Mouse (Mus musculus) midbrain, embryonic 16.5 days (tissue): ENCODE data around the gene Ccndbp1. TPM values are rescaled to one million over a fixed set of nuclear protein-coding genes. Genes with fewer than 3 reads are reported as not detected.
"Not testable (repeated sequence)": the region's sequence is repeated elsewhere in the genome, so short reads cannot be mapped to it uniquely, and the experiment has no call there.

Experiments used
- ATAC-seq: fragments of 200-750 bp; cut with Nextera tagmentation; 2 replicates; pipeline ENCODE4 v1.8.0; 2017; ENCODE audit warnings: moderate TSS enrichment
- H3K27ac ChIP-seq: fragments of 300-500 bp; sonication (generic); 2 replicates; pipeline ENCODE4 v1.5.1; 2014; ENCODE audit warnings: mild to moderate bottlenecking, low read length, mixed read lengths
- H3K27me3 ChIP-seq: fragments of 300-500 bp; sonication (generic); 2 replicates; pipeline ENCODE4 v1.6.1; 2014; ENCODE audit warnings: low read depth, low read length, mixed read lengths; ENCODE audit not compliant: control insufficient read depth, insufficient read depth
- H3K36me3 ChIP-seq: fragments of 300-500 bp; sonication (generic); 2 replicates; pipeline ENCODE4 v1.6.1; 2014; ENCODE audit warnings: mild to moderate bottlenecking, low read length, moderate library complexity, mixed read lengths; ENCODE audit not compliant: control insufficient read depth, insufficient read depth
- H3K4me1 ChIP-seq: fragments of 300-500 bp; sonication (generic); 2 replicates; pipeline ENCODE4 v1.6.1; 2014; ENCODE audit warnings: mild to moderate bottlenecking, low read length, mixed read lengths; ENCODE audit not compliant: control insufficient read depth, insufficient read depth
- H3K4me2 ChIP-seq: fragments of 300-500 bp; sonication (generic); 2 replicates; pipeline ENCODE4 v1.6.1; 2014; ENCODE audit warnings: mild to moderate bottlenecking, low read length, mixed read lengths
- H3K4me3 ChIP-seq: fragments of 300-500 bp; sonication (generic); 2 replicates; pipeline ENCODE4 v1.5.1; 2014; ENCODE audit warnings: low read depth, mild to moderate bottlenecking, low read length, moderate library complexity, mixed read lengths
- H3K9ac ChIP-seq: fragments of 300-500 bp; sonication (generic); 2 replicates; pipeline ENCODE4 v1.6.1; 2014; ENCODE audit warnings: low read depth, low read length, mixed read lengths
- H3K9me3 ChIP-seq: fragments of 300-500 bp; sonication (generic); replicated peaks from 2 replicates; pipeline ENCODE4 v1.6.1; 2014; ENCODE audit warnings: mild to moderate bottlenecking, low read length, mixed read lengths; ENCODE audit not compliant: control insufficient read depth, poor library complexity, severe bottlenecking
- WGBS: fragments of 180-500 bp; shearing (Covaris S2); extraction: QIAGEN DNeasy Blood & Tissue Kit; methylation state at CpG from one replicate; pipeline ENCODE4 v1.1.7; 2014; 5-methylcytosine and 5-hydroxymethylcytosine counted together
- polyA plus RNA-seq: library from polyadenylated mRNA; unstranded; fragments of >200 nt; fragmentation: Nextera tagmentation; extraction: Ambion mirVana; gene quantifications from 2 replicates; pipeline ENCODE4 v1.2.1, GENCODE M21; 2015

The Ccndbp1 gene
- polyA plus RNA-seq, 1 experiment from 2014 or later: 83.2 TPM

DNA sequence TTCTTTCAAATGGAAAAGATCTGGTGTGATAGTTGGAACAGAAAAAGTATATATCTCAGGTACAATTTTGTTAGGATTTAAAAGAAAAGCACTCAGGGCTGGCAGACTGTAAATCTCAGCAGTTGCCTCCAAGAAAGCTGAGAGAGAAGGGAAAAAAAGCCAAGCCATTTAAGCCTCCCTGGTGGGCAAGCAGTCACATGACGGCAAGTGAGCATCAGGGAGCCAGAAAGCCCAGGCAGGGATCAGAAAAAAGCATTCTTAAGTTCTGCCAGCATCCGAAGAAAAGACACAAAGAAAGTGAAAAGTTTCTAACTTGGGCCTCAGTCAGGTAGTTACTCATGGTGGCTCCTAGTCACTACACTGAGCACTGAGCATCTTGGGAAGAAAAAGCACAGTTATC is 24.6 kb upstream of the Ccndbp1 start:
- no peak for ATAC-seq
- no peak overlapping the region for H3K4me3 ChIP-seq
- 8% methylated on average over 2 of the region's 2 CpGs for WGBS
- H3K4me1 ChIP-seq: no peaks in the 10 kb centered on the region
- no peak overlapping the region for H3K4me2 ChIP-seq
- H3K27ac ChIP-seq: no peak overlapping the region
- H3K27me3 ChIP-seq: no peaks in the 10 kb centered on the region
- H3K9me3 ChIP-seq: no peaks in the 10 kb centered on the region
- H3K9ac ChIP-seq: no peak overlapping the region
- H3K36me3 ChIP-seq: 0 out of 2 replicates have a peak, but pooled peaks cover 6% of the 10 kb centered on the region

DNA sequence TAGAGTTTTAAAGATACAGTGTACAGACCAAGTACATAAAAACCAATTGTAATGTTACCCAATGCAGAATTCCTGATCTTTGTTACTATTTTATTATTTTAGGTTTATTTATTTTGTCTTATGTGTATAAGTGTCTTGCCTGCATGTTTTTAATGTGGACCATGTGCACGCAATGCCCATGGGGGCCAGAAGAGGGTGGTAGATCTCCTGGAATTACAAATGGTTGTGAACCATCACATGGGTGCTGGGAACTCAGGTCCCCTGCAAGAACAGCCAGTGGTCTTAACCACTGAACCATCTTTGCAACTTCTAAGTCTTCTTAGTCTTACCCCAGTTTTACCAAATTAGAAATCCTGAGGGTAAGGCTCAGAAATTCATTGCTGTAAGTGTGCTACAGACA is 23.0 kb upstream of the Ccndbp1 start:
- no peaks in the 10 kb centered on the region for H3K4me1 ChIP-seq
- H3K36me3 ChIP-seq: 0 out of 2 replicates have a peak, but pooled peaks cover 6% of the 10 kb centered on the region
- WGBS: 100% methylated on average over 1 of the region's 1 CpGs
- H3K4me2 ChIP-seq: no peak overlapping the region
- no peak overlapping the region for H3K4me3 ChIP-seq
- ATAC-seq: no peak
- no peak overlapping the region for H3K9ac ChIP-seq
- H3K9me3 ChIP-seq: no peaks in the 10 kb centered on the region
- H3K27ac ChIP-seq: no peak overlapping the region
- H3K27me3 ChIP-seq: no peaks in the 10 kb centered on the region

DNA sequence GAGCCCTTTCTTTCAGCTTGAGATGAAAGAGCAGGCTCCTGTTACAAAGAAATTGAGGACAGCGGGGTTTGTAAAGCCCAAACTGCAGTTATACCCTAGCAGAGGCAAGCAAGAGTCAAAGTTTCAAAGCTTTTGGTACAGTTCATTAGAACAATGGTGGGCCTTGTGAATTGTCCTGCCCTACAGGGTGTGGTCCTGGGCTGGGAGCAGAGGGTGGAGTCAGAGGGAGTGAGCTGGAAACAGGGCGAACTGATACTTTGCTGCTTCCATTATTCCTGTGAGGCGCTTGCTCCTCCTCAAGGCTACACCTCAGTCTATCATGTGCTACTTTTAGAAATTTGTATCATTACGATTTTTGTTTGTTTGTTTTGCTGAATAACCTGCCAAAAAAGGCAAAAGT is 17.0 kb upstream of the Ccndbp1 start:
- Histone ChIP-seq H3K9ac (no peak overlapping the region), H3K9me3 (no peaks in the 10 kb centered on the region), H3K36me3 (peaks cover 8% of the 10 kb centered on the region; the same call in 1 of the 2 replicates), H3K4me1 (no peaks in the 10 kb centered on the region), H3K4me2 (no peak overlapping the region), H3K27ac (no peak overlapping the region), H3K4me3 (no peak overlapping the region), H3K27me3 (no peaks in the 10 kb centered on the region)
- 78% methylated on average over 4 of the region's 4 CpGs for WGBS
- ATAC-seq: no peak

DNA sequence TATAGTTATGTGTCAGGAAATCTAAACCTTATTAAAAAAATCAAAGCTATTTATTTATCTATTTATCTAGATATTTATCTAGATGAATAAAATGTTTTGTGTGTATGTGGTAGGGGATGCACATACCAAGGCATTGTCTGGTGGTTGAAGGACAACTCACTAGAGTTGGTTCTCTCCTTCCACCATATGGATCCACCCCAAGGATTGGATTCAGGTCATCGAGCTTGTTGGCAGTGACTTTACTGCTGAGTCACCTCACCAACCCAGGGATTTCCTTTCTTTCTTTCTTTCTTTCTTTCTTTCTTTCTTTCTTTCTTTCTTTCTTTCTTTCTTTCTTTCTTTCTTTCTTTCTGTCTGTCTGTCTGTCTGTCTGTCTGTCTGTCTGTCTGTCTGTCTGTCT is 11.6 kb upstream of the Ccndbp1 start:
- not testable (repeated sequence) for H3K9me3 ChIP-seq, ATAC-seq, H3K4me2 ChIP-seq, H3K4me3 ChIP-seq, H3K27me3 ChIP-seq, H3K27ac ChIP-seq, H3K9ac ChIP-seq, H3K36me3 ChIP-seq, H3K4me1 ChIP-seq
- 63% methylated on average over 1 of the region's 1 CpGs for WGBS

DNA sequence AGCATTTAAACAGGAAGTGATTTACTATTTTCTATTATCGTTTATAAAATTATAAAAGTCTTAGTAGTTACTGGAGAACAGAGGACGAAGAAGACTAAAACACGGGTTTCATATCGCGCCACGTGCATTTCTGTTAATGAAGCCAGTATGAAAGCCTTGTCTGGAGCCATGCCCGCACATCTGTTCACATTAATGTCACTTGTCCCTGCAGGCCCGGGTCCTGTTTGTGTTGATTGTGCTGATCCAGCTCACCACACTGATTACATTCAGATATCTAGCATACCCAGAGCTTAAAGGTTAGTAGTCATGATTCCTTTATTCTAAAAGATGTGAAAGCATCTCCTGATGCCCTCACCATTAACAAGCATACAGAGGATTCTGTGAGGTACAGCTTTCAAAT is 9.3 kb upstream of the Ccndbp1 start:
- H3K27ac ChIP-seq: no peak overlapping the region
- no peak overlapping the region for H3K9ac ChIP-seq
- H3K27me3 ChIP-seq: no peaks in the 10 kb centered on the region
- no peak for ATAC-seq
- H3K4me2 ChIP-seq: no peak overlapping the region
- WGBS: 88% methylated on average over 8 of the region's 8 CpGs
- H3K4me1 ChIP-seq: no peaks in the 10 kb centered on the region
- H3K4me3 ChIP-seq: no peak overlapping the region
- no peaks in the 10 kb centered on the region for H3K9me3 ChIP-seq
- H3K36me3 ChIP-seq: no peaks in the 10 kb centered on the region

DNA sequence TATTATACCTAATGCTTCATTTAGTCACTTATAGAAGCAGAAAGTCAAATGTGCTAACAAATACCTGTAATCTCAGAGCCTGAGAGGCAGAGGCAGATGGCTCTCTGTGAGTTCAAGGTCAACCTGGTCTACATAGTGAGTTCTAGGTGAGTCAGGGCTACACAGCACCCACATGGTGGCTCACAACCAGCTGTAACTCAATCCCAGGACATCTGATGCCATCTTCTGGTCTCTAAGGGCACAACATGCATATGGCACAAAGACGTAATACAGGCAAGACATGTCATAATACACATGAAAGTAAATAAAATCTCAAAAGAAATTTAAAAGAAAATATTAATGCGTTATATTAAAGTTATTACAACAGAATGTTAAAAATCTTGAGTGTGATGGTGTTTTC is 4.6 kb upstream of the Ccndbp1 start:
- Histone ChIP-seq H3K36me3 (0 out of 2 replicates have a peak, but pooled peaks cover 3% of the 10 kb centered on the region), H3K9ac (no peak overlapping the region), H3K9me3 (no peaks in the 10 kb centered on the region), H3K27me3 (no peaks in the 10 kb centered on the region), H3K4me2 (no peak overlapping the region), H3K4me3 (no peak overlapping the region), H3K4me1 (0 out of 2 replicates have a peak, but pooled peaks cover 2% of the 10 kb centered on the region), H3K27ac (no peak overlapping the region)
- WGBS: 70% methylated on average over 2 of the region's 2 CpGs
- ATAC-seq: no peak

DNA sequence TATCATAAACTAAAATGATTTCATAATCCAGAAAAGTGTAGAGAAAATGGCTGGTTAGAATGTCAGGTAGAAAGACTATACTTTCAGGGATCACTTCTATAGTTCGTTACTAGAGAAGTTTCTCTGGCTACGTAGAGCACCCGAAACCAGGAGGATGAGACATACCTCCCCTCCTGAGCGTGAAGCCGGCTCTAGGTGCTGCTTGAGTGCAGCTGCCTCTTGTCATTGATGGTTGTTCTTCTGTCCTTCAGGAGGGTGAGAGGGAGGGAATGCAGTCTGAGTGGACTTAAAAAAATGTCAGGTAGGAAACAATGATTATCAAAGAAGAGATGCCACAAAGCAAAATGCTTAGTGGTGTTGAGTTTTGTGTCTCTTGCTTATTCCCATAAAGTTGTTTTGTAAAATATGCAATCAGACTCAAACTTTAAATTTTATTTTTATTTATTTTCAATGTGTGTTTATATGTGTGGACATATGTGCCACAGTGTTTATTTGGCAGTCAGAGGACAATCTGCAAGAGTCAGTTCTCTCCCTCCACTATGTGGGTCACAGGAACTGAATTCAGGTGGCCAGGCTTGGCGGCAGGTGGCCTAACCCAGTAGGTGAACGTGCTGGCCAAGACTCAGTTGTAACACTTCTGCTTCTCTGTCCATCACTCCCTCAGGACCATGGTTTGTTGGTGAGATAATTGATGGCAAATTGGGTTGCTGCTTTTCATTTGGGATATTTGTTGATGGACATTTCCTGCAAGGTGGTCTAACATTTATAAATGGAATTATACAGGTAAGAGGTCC is 4.0 kb upstream of the Ccndbp1 start:
- ATAC-seq: no peak
- H3K27ac ChIP-seq: no peak overlapping the region
- H3K4me1 ChIP-seq: peaks cover 6% of the 10 kb centered on the region
- H3K36me3 ChIP-seq: 0 out of 2 replicates have a peak, but pooled peaks cover 3% of the 10 kb centered on the region
- no peak overlapping the region for H3K9ac ChIP-seq
- no peaks in the 10 kb centered on the region for H3K27me3 ChIP-seq
- no peak overlapping the region for H3K4me2 ChIP-seq
- no peaks in the 10 kb centered on the region for H3K9me3 ChIP-seq
- 80% methylated on average over 7 of the region's 7 CpGs for WGBS
- no peak overlapping the region for H3K4me3 ChIP-seq

DNA sequence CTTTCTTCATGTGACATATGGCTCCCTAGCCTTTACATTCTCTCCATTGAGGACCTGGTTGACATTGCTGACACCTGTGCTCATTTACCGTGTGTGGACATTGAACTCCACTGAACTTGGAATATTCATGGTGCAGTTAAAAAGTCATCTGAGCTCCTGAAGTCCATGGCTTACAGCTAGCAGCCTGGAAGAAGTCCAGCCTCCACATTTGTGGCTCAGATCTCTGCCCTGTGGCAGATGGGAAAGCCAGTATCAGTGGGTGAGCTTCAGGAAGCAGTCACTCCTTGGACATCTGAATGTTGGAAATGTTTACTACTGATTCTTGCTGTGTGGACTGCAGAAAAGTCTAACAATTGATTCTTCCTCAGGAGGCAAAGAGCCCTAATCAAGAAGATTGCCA is 1.2 kb upstream of the Ccndbp1 start:
- 0 out of 2 replicates have a peak, but pooled peaks cover 3% of the 10 kb centered on the region for H3K36me3 ChIP-seq
- H3K4me3 ChIP-seq: no peak overlapping the region
- no peak overlapping the region for H3K27ac ChIP-seq
- H3K4me2 ChIP-seq: no peak overlapping the region
- no peak overlapping the region for H3K9ac ChIP-seq
- WGBS: 92% methylated on average over 1 of the region's 1 CpGs
- H3K27me3 ChIP-seq: no peaks in the 10 kb centered on the region
- peaks cover 12% of the 10 kb centered on the region for H3K4me1 ChIP-seq
- no peaks in the 10 kb centered on the region for H3K9me3 ChIP-seq
- no peak for ATAC-seq

DNA sequence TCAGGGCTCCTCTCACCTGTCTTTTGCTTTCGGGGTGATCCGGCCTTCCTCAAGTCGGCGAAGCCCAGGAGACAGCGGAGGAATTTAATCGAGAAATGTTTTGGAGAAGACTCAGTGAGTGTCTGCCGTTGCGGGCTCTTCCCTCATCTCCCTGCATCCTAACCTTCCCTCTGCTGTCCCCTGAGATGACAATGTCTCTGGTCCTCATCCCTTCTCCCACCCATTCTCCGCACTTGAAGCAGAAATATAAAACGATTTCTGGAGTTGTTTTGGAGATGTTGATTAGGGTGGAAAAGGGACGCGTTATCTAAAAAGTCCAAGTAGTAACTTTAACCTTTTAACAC is 433 bp downstream of the Ccndbp1 start:
- H3K27me3 ChIP-seq: no peaks in the 10 kb centered on the region
- WGBS: 1% methylated on average over 12 of the region's 12 CpGs
- H3K9me3 ChIP-seq: no peaks in the 10 kb centered on the region
- peak overlapping the region; percentile 82 for H3K9ac ChIP-seq
- peaks cover 12% of the 10 kb centered on the region for H3K4me1 ChIP-seq
- H3K4me2 ChIP-seq: peak overlapping the region; percentile 82
- ATAC-seq: no peak
- H3K36me3 ChIP-seq: peaks cover 10% of the 10 kb centered on the region; the same call in 1 of the 2 replicates
- H3K27ac ChIP-seq: peak overlapping the region; percentile 34; the same call in 1 of the 2 replicates
- peak overlapping the region; percentile 79 for H3K4me3 ChIP-seq
